Mouse (Mus musculus): ENCODE measurements around the gene Plppr2. TPM values are rescaled to one million over a fixed set of nuclear protein-coding genes. Genes with fewer than 3 reads are reported as not detected.
A peak's percentile ranks its signal among the peaks of the same experiment; 100 is the strongest.

Gene Plppr2
- total RNA-seq, 1 experiment from 2014 or later: 0.09 TPM

DNA sequence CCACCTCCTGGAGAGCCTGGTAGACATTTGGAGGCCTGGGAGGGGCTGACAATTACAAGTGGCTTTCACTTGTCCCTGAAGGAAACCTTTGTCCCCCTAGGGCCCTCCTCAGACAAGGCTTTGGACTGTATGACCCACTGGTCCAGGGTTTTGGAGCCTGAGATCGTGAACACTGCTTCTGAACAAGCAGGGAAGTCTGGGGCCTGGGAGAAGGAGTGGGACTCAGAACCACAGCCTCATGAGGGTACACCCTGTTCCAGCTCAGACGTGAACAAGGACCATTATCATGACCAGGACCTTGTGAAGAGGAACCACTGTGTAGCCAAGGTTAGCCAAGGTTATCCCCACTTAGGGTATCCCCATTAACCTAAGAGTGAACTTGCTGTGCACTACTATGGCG, 7.6 kb upstream of the Plppr2 start:
- no peak for ATAC-seq (replicated peaks; ENCODE audit: low read depth, poor library complexity, severe bottlenecking)

DNA sequence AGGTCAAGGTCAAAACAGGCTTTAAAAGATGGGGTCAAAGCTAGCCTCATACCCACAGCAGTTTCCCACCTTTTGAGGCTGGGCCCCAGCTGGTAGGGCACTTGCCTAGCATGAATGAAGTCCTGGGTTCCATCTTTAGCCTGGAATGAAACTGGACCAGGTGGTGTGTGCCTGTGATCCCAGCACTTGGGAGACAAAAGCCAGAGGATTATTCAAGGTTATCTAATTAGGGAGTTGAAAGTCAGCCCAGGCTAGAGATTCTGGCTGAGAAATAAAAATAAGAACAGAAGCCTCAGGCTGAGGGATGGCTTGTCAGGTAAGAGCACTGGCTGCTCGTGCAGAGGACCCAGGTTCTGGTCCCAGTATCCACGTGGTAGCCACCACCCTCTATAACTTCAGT, 4.8 kb upstream of the Plppr2 start:
- ATAC-seq (replicated peaks; ENCODE audit: low read depth, poor library complexity, severe bottlenecking): no peak

DNA sequence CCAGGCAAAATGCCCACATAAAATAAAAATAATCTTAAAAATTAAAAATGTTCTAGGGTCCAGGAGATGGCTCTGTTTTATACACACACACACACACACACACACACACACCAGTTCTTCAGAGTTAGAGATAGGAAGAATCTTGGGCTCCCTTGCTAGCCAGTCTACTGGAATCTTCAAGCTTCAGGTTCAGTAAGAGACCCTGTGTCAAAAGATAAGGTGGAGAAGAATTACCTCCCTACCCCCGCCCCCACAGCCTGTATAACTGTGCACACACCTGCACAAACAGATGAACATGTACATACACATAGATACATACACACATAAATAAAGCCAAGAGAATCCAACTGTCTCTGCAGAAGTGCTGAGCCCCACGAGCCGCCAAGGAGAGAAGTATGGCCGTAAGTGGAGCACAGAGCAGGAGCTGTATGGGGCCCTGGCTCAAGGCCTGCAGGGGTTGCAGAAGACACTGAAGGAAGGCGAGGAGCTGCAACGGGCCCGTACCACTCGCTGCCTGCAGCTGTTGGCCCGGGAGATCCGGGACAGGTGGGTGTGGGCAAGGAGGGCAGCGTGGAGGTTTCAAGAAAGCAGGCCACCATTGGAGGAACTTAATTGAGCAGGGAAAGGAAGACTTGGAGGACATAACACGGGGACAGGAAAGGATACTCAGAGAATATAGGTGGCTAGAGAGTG, 4.2 kb upstream of the Plppr2 start:
- ATAC-seq (replicated peaks; ENCODE audit: low read depth, poor library complexity, severe bottlenecking): no peak

DNA sequence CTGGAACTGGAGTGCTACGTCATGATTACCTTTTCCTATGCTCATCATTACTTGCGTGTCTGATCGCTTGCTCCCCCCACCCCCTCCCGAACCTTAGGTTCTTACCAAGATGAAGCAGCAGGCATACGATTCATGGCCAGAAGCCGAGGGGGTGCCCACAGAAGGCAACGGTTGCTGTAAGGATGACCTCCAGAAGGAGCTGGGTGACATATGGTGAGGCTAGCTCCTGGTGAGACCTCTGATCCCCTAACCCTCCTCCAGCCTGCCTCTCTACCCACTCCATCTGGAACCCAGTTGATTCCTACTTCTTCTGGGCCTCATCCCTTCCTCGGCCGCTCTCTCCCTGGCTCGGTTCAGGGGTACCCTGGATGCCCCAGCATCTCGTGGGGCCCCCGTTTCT, 2.8 kb upstream of the Plppr2 start:
- ATAC-seq (replicated peaks; ENCODE audit: low read depth, poor library complexity, severe bottlenecking): no peak

DNA sequence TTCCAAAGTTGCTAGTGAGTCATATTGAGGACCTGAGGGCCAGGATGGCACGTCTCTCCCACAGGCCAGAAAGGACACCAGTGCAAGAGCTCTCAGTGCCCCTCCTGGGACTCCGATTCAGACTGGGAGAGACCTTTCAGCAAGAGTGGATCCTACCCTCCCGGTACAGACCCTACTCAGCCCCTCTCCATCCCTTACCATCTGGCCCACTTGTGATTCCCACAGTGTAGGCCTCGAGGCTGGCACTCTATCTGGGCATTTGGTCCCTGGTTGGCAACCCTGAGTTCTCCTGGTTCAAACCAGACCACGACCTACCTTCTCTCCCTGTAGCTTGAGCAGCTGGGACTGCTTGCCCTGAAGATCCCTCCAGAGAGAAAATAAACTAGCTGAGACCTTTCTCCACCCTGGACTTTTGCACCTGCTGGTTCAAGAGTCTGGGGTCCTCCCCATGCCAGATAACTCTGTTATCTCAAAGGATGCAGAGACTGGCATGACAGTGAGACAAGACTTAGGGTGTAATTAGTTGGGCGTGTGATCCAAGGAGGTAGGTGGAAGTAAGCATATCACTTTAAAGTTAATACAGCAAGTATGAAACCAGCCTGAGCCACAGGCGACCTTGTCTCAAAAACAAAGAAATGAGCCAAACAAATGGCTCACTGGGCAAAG, 1.2 kb upstream of the Plppr2 start:
- no peak for ATAC-seq (replicated peaks; ENCODE audit: low read depth, poor library complexity, severe bottlenecking)

DNA sequence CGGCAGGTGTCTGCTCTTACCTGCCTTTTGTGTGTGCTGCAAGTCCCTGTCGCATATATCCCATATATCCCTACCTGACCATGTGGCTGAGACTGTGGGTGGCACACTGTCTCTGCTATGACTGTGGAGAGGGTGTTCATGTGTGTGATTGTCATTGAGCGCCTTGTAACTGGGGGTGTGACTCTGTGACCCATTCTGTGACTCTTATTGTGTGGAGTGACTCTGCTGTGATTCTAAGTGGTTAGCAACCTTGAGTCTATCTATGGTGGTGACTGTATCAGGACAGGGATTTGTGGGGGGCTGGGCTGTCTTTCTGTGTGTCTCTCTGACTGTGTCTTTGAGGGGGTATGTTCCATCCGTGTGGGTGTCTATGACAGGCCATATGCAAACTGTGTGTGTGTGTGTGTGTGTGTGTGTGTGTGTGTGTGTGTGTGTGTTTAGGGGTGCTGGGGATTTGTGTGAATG, 910 bp downstream of the Plppr2 start:
- ATAC-seq (replicated peaks; ENCODE audit: low read depth, poor library complexity, severe bottlenecking): no peak

DNA sequence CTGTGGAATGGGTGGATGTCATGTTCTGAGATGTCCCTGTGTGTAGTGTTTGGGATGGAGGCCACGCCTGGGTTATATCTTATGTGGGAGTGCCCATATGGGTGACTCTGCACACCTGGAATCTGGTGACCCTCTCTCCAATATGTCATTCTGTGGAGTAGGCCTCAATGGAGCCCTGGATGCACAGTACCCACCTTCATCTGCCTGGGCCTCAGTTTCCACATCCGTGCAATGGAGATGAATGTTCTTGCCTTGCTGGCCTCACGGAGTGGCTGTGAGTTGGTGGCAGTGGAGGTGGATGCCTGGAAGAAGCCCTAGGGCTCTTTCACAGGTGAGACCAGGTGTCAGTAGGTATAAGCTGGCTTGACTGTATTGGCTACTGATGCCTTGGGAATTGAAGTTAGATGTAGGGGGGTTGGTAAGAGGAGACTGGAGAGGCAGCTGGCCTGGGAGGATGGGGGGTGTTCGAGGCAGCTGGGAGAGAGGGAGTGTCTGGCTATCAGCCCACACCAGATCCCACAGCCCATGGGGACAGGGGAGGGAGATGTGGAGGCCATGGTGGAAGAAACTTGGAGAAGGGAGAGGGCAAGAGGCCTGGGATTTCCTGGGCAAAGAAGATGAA, 1.5 kb downstream of the Plppr2 start:
- ATAC-seq (replicated peaks; ENCODE audit: low read depth, poor library complexity, severe bottlenecking): no peak

DNA sequence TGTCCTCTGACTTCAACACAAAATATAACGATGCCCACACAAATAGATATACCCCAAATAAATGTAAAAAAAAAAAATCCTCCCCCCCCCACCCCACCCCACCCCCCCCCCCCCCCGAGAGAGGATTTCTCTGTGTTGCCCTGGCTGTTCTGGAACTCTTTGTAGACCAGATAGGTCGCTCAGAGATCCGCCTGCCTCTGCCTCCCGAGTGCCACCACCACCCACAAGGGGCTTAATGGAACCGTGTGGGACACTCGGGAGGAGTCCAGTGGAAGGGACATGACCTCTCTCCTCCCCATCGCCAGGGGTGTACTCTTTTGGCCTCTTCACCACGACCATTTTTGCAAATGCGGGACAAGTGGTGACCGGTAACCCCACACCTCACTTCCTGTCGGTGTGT, 6.2 kb downstream of the Plppr2 start:
- ATAC-seq (replicated peaks; ENCODE audit: low read depth, poor library complexity, severe bottlenecking): no peak

DNA sequence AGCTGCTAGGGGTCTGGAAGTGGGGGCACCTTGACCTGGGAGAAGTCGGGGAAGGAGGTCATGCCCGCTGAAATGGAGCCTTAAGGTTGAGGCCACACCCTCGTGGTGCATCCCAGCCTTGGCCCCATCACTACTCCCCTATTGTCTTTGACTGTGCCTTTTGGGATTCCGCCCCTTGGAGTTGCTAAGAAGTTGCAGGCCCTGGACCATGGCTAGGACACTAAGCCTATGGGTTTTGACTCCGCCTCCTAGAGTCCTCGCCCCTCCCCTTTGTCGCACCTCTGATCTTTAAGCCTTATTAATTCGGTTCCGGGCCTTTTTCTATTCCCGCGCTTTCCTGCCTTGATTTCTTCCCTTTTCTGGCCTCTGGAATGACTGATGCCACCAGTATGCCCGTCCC, 6.8 kb downstream of the Plppr2 start:
- ATAC-seq (replicated peaks; ENCODE audit: low read depth, poor library complexity, severe bottlenecking): no peak

DNA sequence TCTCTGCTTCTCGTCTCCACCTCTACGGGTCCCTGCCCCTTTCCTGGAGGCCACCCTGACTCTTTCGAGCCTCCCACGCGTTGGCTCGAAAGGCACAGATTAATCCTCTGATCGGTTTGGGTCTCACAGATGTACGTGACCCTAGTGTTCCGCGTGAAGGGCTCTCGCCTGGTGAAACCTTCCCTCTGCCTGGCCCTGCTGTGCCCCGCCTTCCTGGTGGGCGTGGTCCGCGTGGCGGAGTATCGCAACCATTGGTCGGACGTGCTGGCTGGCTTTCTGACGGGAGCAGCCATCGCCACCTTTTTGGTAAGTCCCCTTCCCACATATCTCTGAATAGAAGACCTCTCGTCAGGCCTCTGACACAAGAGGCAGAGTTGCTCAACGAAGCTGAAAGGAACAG, 7.4 kb downstream of the Plppr2 start:
- peak; percentile 17; the same call in 1 of the 2 replicates for ATAC-seq (replicated peaks; ENCODE audit: low read depth, poor library complexity, severe bottlenecking)

DNA sequence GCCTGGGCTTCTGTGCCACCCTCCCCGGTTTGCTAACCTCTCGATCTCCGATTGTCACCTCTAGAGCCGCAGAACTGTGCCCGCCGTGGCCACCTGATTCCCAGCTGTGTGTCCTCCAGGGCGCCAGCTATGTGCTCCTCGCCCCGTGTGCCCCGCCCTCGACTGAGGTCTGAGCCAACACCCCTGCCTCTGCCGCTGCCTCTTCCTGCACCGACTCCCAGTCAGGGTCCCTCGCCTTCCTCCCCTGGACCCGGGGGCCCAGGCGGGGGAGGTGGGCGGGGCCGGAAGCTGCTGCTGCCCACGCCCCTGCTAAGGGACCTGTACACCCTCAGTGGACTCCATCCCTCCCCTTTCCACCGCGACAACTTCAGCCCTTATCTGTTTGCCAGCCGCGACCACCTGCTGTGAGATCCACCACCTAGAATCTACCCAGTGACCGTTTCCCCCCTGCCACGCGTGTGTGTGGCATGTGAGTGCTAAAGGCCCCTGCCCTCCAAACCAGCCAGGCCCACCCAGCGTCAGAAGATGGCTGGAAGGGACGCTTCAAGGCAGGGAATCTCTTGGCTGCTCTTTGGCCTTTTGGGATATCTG, 10.8 kb downstream of the Plppr2 start:
- peak; percentile 55 for ATAC-seq (replicated peaks; ENCODE audit: low read depth, poor library complexity, severe bottlenecking)

DNA sequence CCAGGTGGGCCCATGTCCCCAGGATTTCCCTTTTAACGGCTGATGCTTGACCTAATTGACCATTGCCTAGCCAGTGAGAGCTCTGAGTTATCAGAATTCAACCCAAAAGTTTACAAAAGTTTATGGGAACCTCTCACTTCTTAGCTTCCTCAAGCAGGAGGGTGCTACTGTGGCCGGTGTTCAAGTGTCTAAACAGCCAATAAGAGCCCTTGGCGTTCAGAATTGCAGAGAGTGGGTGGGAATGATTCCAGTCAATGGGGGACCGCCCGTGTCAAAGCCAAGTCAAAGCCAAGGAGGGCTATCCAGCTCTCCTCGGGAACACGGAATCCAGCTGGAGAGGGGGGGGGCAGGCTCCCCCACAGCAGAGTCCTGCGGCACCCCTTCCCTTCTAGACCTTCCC, 11.3 kb downstream of the Plppr2 start:
- ATAC-seq (replicated peaks; ENCODE audit: low read depth, poor library complexity, severe bottlenecking): no peak

DNA sequence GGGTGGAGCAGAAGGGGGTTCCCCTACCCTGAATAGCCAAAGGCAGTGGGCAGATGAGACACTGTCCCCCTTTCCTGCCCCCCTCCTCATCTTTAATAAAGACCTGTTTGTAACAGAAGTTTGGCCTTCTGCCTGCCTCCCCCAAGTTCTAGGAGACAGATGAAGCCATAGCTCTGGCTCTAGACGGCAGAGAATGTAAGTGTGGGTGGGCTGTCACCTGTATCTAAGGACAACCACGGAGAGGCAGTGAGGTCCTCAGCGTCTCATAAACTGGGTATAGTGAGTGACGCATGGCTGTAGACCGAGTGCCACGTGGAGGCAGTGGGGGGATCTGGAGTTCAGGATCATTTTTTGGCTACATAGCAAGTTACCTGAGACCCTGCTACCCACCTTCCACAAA, 12.0 kb downstream of the Plppr2 start:
- no peak for ATAC-seq (replicated peaks; ENCODE audit: low read depth, poor library complexity, severe bottlenecking)

DNA sequence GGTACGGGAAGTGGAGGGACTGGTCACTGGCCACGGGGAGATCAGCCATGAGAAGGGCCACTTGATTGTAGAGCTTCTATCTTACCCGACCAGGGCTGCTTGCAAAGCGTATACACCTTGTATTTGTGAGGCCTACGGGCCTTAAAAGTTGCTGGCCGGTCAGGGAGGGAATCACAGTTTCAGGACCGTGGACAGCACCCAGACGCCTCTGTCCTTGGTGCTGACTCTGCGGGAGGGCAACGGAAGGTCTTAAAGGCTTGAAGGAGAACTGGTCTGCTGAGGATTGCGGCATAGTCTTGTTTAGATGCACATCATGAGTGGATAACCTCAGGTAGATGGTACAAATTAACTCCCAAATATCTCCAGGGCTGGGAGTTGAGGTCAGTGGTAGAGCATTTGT, 13.5 kb downstream of the Plppr2 start:
- ATAC-seq (replicated peaks; ENCODE audit: low read depth, poor library complexity, severe bottlenecking): peak; percentile 77

DNA sequence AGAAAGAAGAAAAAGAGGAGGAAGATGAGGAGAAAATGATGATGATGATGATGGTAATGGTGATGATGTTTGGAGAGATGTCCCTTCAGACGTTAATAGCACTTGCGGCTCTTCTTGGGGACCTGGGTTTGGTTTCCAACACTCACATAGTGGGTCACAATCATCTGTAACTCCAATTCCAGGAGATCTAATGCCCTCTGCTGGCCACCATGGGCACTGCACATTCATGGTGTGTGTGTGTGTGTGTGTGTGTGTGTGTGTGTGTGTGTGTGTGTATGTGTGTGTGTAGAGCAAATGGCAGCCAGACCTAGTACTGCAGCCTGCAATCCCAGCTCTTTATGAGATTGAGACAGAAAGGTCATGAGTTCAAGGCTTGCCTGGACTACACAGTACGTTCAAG, 15.1 kb downstream of the Plppr2 start:
- no peak for ATAC-seq (replicated peaks; ENCODE audit: low read depth, poor library complexity, severe bottlenecking)

DNA sequence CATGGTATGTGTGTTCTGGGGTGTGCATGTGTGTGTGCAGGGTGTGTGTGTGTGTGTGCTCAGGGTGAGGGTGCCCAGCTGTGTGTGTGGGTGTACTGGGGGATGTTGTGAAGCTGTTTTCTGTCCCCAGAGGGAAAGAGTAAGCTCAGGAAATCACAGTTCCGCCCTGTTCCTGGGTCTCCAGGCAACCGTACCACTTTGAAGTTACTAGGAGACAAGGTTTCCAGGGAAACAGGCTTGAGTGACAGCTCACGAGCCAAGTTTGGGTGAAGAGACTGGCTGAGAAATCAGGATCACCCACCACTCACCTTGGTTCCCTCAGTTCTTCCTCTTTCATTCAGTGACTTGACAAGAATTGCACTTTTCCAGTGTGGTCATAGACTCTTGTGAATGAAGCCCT, 16.8 kb downstream of the Plppr2 start:
- ATAC-seq (replicated peaks; ENCODE audit: low read depth, poor library complexity, severe bottlenecking): no peak

DNA sequence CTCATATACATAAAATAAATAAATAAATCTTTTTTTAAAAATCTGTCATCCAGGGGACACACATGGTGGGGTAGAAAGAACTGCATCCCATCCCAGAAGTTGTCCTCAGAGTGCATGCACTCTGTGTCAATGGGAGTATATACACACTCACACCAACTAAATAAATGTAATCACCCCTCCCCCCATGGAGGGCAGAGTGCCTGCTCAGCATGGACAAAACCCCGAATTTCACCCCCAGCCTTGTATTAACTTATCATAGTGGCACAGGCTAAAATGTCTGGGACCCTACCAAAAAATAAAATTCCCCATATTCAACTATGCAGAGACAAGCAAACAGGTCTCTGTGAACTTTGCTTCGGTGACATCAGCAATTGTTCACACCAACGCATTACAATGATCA, 17.8 kb downstream of the Plppr2 start:
- no peak for ATAC-seq (replicated peaks; ENCODE audit: low read depth, poor library complexity, severe bottlenecking)

DNA sequence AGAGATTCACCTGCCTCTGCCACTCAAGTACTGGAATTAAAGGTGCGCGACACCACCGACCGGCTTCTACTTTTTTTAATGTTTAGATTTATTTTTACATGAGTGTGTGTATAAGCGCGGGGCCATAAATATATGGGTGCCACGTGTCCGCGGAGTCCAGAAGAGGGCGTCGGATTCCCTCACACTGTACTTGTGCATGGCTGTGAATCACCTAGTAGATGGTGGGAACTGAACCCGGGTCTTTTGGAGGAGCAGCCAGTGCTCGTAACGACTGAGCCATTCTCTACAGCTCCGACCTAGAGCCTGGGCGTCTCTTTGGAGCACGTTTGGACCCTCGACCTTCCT, 18.4 kb downstream of the Plppr2 start:
- peak; percentile 55 for ATAC-seq (replicated peaks; ENCODE audit: low read depth, poor library complexity, severe bottlenecking)

DNA sequence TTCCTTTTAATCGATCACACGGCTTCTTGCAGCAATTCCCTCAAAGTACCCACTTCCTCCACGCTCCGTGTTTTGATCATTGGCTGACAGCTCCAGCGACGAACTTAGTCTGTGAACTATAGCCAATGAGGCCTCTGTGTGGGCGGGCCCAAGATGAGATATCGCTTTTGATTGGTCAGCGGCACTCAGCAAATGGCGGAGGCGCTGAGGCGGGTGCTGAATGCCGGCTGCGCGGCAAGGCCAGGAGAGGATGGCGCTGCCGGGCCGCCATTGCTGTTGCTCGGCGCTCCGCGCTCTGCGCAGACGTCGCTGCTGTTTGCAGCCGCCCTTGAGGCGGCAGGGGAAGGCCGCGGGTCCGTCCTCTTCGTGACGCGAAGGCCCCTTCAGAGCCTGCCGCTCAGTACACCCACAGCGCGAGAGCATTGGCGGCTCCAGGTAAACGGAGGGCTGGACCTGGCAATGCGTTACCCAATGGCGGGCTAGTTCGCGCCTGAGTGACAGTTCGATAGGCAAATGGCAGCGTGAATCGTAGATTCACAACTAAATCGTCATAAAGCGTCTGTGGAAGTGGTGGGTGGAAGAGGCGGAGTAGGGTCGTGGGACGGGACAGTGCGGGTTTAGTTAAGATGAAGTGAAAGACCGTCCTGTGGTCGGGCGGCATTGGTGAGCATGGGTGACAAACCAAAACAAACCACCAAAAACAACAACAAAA, 18.9 kb downstream of the Plppr2 start, which contains the start of gene Swsap1:
Swsap1 (plus strand) TSS at position 186 of the 712 bp plus-strand sequence.
- peak; percentile 90 for ATAC-seq (replicated peaks; ENCODE audit: low read depth, poor library complexity, severe bottlenecking)

DNA sequence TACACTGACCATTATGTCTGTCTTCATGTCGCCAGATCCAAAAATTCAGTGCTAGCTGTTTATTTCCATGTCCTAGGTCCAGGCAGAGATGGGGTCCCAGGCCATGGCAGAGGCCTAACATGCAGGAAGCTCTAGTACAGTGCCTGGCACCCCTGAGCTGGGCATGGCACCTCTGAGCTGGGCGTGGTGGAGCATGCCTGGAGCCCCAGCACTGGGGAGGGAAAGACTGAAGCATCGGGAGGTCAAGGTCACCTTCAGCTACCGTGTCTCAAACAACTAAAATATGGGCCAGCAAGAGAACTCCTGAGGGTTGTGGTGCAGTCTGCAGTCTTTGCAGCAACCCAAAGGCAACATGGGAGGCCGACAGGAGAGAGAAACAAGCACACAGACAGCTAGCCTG, 21.5 kb downstream of the Plppr2 start:
- no peak for ATAC-seq (replicated peaks; ENCODE audit: low read depth, poor library complexity, severe bottlenecking)

DNA sequence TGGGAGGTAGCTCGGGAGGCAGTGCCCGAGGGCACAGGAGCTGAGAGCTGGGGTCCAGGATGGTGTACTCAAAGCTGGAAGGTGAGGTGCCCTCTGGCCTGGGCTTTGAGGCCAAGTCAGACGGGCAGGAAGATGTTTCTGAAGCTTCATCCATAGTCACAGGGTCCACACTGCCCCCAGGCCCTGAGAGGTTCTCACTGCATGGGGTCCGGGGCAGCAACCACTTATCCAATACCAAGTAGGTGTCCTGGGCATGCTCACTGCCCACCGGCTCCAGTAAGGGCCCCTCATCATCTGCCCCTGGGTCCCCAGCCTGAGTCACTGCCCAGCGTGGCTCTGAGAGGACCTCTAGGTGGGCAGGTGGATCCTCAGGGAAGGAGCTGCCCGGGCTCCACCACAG, 22.4 kb downstream of the Plppr2 start:
- no peak for ATAC-seq (replicated peaks; ENCODE audit: low read depth, poor library complexity, severe bottlenecking)
